Mouse (Mus musculus) retina, embryonic 14.5 days (tissue): ENCODE measurements around the gene Rab11b.
A peak's percentile ranks its signal among the peaks of the same experiment; 100 is the strongest.
"Not testable (repeated sequence)": the region's sequence is repeated elsewhere in the genome, so short reads cannot be mapped to it uniquely, and the experiment has no call there.

Experiments used
- DNase-seq: peaks from one replicate; pipeline ENCODE4 v3.0.0-alpha.2; 2015; ENCODE audit warnings: low spot score

Gene Rab11b

DNA sequence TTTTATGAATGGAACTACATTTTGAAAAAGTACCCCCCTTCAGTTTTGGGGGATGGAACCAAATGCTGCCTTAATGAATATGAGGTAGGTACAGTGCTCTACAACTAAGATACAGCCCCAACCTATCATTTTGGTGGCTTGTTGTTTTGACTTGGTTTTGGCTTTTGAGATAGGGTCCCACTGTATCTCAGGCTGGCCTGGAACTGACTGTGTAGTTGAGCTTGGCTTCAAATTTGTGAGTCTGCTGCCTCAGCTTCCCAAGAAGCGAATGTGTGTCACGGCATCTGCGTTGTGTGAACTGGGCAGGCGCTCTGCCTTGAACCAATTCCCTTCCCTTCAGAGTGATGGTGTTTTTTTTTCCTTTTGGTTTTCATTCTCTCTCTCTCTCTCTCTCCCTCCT lies 11.3 kb upstream of the Rab11b start:
- DNase-seq: no peak

DNA sequence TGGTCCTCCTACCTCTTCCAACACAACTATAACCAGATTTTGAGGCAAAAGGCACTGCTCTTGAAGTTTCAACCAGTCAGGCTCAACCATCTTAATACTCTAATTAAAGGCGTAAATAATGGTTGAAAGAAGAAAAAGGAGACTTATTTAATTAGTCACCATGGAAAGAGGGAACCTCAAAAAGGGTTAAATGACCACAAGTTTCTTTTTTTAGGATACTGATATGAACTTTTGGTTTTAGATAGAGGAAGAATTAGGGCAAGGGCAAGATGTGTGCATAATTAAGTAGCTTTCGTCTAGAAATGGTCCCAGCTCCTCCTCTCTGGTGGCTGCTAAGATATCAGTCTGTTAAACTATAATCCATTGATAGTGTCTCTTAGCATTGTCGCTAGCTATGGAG lies 6.1 kb upstream of the Rab11b start:
- DNase-seq: no peak

DNA sequence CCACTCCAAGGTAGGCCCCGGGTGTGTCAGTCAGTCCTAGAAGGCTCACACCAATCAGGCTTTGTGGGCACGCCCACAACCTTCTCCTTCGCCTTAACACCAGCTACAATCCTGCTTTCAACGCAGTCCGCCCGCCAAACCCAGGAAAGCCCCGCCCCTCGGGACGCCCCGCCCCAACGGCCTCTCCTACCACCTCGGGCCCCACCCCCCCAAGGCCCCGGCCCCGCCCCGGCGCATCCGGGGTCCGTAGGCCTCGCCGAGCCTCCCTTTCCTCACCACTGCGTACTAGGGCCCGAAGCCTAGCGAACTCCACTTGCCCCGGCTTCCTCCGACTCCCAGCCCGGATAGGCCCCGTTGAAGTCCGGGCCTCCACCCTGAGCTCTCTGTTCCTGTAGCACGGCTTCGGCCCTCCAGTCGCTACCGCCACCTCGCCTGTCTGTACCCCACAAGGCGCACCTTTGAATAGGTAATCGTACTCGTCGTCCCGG lies 519 bp downstream of the Rab11b start:
- peak; percentile 90 for DNase-seq

DNA sequence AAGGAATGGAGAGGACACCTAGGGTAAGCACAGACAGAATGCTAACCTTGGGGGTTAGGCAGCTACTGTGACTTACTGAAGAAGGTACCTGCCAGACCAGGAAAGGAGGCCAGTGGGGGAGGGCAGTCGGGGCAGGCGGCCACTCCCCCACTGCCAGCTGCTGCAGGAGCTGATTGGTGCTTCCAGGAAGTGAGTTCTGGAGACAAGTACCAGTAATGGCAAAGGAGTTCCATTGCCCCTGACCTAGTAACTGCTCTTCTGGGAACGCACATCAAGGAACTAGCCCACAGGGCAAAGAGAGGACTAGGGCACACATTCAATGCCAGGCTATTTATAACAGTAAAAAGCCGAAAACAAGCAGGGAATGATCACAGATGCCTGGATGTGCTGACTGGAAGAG lies 3.1 kb downstream of the Rab11b start:
- DNase-seq: no peak

DNA sequence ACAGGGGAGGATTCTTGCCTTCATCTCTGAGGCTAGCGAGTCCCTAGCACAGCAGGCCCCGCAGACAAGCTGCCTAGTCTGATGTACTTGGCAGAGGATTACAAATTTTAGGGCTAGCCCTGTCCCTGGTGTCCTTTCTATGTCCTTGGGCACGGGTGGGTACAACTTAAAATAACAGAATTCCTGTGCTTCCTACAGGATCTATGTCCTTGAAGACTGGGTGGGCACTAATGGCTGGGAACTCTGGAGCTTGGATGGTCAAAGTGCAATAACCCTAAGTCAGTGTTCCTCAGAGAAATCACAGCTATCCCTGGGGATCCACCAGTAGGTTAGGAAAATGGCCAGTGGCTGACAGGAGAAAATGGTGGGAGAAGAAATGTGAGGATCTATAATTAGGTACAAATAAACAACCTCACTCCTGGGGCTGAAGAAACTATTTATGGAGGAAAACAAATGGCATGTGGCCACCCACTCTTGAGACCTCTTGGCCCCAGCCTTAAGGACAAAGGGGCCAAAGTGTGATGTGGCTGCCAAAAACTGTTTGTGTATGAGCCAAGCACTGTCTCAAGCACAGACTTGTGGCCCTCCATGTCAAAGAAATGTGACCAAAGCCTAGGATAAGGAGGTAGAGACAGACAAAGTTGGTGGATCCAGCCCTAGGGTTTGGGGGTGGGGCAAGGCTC lies 4.1 kb downstream of the Rab11b start:
- no peak for DNase-seq

DNA sequence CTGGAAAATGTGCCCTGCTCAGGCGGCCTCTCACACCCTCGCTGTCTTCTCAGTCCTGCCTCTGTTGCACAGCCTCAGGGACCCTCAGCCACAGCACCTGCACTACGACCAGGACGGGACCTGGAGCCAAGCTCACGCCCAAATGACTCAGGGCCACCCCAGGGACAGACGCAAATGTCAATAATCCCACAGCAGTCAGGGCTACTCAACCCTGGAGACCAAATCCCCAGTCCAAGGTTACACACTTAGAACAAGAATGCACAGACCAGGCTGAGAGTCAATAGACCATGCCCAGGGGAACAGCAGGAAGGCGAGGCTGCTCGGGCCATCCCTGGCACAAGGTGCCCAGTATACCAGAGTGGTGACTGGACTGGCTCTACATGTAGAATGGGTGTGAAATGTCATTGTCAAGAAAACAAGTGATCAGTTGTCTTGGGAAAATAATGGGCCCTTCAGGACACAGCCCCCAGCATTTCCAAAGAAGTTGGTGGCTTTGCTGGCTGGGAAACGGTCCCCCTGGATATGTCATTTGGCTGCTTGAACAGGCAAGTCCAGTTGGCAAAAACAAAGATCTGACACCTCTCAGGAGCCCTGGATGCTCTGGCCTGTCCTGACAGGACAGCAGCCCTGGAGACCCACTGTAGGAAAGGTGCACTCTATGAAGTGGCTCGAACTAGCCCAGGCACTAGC lies 4.8 kb downstream of the Rab11b start:
- DNase-seq: no peak

DNA sequence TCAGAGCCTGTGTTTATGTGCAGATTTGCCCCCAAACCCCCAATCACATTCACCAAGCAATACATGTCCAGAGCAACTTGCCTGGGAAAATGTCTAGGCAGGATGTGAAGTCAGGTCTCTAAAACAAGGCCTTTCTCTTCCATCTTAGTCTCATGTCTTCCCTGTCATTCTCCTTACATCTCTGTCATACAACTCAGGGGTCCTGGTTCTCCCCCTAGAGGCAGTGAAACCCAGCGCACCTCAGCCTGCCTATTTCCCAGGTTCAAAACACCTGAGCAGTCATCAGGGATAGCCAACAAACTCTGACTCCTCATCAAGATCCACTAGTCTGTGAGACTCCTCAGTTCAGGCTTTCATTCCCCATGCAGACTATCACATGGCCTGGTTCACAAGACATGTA lies 5.7 kb downstream of the Rab11b start:
- no peak for DNase-seq

DNA sequence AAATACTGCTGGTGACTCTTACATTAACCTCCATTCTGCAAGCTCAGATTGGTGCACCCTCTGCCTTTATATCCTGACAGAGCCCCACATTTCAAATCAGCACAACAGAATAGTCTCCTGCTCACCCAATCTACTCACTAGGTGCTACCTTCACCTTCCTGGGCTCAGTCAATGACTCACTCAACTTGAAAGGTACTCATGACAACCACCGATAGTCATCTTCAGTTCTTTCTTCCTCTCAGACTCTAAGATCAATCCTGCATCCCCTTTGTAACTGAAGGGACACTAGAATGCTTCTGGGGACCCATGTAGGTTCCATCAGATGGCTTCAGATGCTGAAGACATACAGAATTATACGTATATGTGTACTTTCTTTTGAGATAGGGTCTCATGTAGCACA lies 8.0 kb downstream of the Rab11b start:
- DNase-seq: no peak

DNA sequence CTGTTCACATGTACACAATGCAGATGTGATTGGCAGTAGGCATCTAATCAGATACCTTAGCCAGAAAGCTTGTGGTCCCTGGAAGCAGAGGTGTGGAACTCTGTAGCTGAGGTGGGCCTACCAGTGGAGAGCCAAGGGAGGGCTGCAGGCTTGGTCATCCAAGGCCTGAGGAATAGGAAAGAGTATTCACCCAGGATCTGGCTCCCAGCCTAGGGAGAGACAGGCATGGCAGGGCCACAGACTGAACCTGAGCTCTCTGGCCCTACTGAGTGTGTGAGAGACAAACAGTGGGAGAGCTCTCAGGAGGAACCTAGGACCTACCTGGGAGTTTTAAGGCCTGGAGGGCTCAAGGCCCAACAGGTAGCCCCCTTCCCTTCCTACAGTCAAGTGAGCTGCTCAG lies 9.1 kb downstream of the Rab11b start:
- DNase-seq: no peak

DNA sequence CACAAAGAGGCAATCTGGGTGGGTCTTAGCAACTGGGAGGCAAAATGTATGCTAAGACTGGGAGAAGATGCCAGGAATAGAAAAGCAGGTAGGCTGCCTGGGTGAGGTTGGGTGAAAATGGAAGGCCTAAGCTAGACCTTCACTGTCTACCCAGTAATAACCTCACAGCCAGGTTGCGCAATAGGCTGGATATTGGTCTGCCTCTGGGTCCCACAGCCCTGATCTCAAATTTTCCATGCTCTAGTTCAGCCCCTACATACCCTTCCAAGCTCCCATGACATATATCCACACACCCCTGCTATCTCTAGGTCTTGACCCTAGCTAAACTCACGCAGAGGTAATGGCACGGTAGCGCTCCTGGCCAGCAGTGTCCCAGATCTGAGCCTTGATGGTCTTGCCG lies 10.9 kb downstream of the Rab11b start:
- DNase-seq: no peak

DNA sequence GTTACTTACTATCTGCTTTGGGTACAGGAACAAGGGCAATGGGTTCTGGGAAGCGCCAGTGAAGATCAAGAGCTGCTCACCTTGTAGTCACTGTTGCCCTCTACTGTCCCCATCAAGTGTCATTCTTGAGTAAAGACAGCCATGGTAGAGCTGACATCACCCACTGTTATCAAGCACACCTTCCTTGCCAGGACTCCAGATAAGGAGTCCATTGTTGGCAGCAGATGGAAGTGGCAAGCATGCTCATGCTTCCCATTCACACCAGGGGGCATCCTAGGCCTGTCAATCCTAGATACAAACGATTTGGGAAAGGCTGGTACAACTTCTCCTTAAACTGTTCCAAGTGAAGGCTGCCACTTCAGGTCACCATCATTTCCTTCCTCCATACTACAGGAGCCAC lies 14.3 kb downstream of the Rab11b start:
- peak; percentile 45 for DNase-seq

DNA sequence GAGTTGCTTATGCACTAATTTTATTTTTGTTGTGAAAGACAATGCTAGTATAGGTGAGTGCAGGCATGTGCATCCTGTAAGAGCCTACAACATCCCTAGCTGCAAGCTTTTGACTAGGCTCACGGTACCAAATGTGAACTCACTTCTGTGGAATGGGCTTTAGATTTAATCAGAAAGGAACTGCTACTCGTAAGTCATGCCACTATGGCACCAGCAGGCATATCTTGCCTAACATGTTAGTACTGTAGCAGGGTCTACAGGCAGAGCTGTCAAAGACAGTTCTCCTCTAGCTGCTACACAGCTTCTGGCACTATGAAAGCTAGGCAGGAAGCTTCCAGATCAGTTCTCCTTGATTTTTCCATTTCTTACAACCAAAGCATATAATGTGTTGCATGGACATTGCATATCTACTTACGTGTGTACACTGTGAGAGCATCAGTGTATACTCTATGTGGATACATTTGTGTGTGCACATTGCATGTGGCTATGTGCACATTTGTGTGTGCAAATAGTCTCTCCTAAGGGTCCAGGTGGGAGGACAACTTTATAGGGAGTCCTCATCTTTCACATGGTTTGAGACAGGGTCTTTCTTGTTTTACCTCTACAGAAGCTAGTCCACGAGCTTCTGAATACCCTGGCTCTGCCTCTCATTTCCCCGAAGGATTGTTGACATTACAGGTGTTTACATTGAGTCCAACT lies 15.5 kb downstream of the Rab11b start:
- no peak for DNase-seq

DNA sequence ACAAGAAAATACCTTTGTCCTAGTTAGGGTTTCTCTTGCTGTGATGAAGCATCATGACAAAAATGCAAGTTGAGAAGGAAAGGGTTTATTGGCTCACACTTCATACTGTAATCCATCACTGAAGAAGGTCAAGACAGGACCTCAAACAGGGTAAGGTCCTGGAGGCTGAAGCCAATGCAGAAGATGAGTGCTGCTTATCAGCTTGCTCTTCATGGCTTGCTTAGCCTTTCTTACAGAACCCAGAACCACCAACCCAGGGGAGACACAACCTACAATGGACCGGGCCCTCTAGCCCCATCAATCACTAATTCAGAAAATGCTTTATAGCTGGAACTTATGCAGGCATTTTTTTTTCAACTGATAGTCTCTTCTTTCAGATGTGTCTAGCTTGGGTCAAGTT lies 17.9 kb downstream of the Rab11b start:
- DNase-seq: no peak

DNA sequence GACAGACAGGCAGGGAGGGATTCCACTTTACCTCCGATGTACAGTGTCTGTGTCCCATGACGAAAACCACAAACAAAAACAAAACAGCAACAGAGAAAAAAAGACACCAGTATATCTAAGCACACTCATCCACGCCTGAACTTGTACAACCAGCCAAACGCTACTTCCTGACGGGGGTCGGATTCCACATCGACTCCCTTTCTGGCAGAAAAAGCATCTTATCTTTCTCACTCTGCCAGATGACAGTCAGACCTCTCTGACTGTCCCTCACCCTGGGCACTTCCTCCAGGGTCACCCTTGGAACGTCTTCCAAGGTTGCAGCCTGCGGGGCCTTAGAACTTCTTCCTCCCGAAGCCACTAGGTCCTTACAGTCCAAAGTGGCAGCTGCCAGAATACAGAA lies 26.8 kb downstream of the Rab11b start:
- DNase-seq: not testable (repeated sequence)

DNA sequence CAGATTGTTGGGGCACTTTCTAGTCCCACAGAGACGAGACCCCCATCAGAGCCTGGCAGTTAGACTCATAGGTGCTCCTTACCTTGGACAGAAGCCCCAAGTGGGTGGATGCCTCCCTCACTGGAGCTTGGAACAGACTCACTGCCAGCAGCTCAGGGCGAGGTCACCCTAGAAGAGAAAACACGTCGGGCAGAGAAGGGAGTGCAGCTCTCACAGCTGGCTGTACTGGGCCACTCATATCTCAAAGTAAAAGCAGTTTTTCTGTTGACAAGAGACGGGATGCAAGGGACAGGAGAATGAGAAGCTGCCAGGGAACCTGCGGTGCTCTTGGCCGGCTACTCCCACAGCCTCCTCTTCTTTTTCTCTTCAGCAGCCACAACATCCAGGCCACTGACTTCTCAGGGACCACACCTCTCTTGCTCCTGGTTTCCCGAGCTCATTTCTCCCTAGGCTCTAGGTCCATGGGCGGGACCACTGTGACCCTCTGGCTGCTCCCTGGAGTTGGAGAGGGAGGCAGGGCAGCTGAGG lies 27.7 kb downstream of the Rab11b start:
- not testable (repeated sequence) for DNase-seq

DNA sequence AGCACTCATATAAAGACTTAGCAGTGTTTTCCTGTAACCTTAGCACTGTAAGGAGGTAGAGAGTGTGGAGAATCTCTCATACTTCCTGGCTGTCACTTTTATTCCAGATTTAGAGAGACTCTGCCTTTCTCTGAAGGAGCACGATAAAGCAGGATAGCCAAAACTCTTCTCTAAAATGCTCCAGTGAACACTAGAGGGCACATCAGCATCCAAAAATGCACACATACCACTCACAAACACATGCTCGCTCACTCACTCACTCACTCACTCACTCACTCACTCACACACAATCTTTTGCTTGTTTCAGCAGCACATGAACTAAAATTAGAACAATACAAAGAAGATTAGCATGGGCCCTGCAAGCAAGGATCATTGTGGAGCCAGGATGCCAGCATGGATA lies 31.1 kb downstream of the Rab11b start:
- DNase-seq: no peak

DNA sequence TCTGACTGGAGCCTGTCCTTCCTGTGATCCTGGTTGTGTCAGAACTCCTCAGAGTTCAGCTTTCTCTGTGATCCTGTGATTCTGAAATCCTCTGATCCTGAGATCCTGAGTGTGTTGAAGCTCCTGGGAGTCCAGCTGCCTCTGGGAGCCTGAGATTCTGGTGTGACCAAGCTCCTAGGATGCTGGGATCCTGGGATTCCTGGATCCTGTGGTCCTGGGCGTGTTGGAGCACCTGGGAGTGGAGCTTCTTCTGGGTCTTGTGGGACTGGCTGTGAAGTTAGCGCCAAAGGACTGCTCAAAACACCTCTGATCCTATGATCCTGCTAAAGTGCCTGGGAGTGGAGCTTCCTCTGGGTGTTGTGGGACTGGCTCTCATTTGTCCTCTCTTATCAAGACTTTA lies 31.9 kb downstream of the Rab11b start:
- DNase-seq: no peak

DNA sequence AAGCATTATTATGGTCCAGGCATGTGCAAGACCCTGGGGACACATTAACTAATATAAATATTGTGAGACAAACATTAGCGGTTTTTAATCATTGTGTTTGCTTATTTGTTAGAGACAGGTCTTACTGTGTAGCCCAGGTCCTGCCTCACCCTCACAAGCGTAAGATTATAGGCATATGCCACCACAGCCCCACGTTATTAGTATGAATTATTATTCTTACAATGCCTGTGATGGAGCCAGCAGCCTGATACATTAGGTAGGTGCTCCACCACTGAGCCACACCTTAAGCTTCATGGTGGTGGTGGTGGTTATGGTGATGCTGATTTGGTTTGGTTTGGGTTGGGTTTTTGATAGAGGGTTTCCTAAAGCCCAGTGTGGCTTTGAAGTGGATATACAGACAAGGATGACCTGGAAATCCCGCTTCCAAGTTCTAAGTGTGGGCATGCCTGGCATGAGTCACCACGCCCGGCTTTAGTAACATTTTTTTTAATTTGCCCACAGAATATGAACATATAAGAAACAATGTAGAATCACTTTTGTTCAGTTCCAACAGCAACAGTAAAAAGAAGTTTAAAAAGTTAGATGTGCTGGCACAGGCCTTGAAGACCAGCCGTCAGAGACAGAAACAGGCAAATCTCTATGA lies 40.5 kb downstream of the Rab11b start:
- no peak for DNase-seq

DNA sequence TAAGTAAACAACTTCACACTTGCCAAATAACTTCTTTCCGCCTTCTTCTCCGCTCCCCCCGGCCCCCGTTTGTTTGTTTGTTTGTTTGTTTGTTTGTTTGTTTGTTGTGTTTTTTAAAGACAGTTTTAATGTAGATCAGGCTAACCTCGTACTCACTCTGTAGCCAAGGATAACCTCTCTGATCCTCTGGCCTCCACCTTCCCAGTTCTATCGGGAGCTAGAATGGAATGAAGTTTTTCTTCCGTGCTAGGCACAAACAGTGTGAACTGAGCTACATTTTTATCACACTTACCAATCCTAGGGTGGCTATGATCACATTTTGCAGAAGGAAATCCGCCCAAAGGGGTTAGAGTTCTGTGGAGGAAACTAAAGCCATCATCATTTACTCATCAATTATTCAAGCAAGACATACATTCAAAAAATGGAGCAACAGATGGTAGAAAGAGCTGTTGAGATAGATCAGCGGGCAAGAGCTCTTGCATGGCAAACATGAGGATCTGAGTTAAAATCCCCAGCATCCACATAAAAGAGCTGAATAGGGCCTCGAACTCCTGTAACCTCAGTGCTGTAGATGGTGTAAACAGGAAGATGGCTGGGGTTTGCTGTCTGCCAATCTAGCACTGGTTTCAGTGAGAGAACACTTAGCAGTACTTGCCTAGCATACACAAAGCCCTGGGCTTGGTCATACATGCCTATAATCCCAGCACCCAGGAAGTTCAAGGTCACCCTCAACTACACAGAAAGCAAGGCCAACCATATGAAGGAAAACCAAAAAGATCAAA lies 41.2 kb downstream of the Rab11b start:
- peak; percentile 3 for DNase-seq

DNA sequence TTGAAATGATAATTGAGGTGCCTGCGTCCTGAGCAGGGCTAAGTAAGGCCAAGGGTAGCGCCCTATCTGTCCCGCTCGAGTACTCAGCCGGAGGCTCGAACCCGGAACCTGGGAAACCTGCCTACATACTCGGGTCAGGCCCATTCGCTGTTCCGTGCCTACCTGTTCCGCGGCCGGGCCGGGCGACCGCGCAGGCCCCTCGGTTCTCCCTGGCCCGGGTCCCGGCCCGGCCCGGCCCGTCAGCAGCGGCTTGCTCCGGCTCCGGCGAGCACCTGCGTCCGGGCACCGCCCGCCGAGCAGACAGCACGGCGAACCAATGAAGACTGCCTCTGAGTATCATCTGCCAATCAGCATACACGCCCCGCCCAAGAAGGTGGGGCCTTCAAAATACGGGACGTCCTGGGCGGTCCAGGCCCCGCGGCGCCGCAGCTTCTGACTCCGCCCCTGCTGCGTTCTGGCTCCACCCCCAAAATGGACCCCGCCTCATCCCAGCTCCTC lies 41.9 kb downstream of the Rab11b start, which contains the start of gene March2:
TSS of gene March2 (minus strand) at position 287 of the 498 bp plus-strand sequence.
- DNase-seq: peak; percentile 98

DNA sequence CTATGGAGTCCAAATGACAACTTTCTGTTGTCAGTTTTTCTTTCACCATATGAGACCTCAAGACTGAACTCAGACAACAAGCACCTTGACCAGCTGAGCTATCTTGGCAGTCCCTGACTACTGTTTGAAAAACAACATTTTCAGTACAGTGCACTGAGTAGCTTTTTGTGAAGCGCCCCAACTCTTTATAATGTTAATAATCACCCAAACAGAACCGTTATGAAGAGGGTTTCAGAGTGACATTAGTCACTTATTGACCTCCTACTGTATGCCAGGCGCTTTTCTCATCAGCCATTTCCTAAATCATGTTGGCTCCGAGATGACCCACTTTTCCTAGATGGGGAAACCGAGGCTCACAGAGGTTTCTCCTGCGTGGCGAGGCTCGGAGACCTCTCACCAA lies 42.3 kb downstream of the Rab11b start:
- no peak for DNase-seq
